Mouse (Mus musculus) lung, postnatal 4 days (tissue): Measurements from ENCODE around the gene Nxph3.

ENCODE experiments used
- DNase-seq, 2 experiments: peaks; one replicate each; pipeline ENCODE4 v3.0.0; 2021

Nxph3 gene

DNA sequence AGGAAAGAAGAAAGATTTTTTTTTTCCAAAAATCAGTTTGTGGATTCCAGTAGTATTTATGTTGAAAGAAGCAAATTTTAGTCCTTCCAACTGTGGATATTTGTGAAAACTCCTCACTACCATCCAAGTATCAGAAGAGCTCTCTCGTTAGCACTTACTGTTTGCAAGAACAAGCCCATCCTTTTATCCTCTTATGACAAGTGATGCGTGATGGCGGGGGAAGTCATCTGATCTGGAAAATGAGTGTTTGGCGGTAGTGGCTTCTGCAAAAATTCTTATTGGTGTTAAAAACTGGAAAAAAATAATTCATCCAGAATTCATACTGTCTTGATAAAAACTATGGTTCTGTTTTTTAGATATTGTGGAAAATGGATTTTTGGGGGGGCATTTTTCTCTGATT lies 22.1 kb downstream of the Nxph3 start:
- no peak for DNase-seq

DNA sequence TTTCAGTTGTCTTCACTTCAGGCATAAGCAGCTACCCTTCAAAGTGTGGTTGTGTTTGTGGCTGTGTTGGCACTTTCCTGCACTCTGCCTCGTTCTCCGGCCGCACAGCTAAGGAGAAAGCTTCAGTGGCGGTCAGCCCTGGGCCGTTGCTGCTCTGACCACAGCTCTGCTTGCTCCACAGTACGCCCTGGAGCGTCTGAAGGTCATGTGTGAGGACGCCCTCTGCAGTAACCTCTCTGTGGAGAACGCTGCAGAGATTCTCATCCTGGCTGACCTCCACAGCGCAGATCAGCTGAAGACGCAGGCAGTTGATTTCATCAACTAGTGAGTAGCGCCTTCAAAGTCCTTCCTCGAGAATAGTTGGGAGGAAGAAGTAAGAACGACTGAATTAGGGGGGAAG lies 24.3 kb downstream of the Nxph3 start:
- DNase-seq: no peak

DNA sequence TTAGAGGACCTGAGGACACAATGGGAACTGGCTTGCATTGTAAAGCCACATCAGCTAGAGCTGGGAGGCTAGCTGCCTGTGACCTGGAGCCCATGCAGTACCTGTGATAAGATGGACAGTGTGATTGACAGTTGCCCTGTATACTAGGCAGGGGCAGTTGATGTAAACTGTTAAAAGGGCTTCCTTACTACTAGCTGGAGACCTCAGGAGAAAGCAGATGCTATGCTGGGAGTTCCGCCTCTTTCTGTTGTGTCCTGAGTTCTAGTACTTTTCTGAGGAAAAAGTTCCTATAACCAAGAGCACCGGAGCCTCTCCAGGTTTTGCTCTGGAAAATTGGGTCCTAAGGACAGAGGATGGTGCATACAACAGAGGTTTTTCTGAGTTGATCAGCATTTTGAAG lies 27.1 kb downstream of the Nxph3 start:
- no peak for DNase-seq

GRCm38 (mm10) chr11:95485634-95486033 lies 28.7 kb downstream of the Nxph3 start:
- DNase-seq: no peak

- DNase-seq: no peak
These were observed 33.7 kb downstream of the Nxph3 start for GRCm38 (mm10) chr11:95480662-95481061.

- DNase-seq: no peak
These were observed 34.9 kb downstream of the Nxph3 start for GRCm38 (mm10) chr11:95479458-95479857.

- DNase-seq: no peak
These were observed 38.0 kb downstream of the Nxph3 start for GRCm38 (mm10) chr11:95476323-95476722.

DNA sequence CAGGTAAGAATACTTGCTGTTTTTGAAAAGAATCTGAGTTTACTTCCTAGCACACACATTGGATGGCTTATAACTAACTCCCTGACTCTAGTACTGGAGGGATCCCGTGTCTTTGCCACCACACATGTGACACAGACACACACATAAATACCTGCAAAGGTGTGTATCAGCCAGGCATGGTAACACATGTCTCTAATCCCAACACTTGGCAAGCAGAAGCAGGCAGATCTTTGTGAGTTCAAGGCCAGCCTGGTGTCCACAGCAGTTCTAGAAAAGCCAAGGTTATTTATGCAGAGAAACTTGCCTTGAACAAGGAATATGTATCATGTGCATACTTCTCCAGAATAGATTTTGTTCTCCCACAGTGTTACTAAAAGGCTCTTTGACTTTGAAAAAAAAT lies 40.9 kb downstream of the Nxph3 start:
- no peak for DNase-seq

DNA sequence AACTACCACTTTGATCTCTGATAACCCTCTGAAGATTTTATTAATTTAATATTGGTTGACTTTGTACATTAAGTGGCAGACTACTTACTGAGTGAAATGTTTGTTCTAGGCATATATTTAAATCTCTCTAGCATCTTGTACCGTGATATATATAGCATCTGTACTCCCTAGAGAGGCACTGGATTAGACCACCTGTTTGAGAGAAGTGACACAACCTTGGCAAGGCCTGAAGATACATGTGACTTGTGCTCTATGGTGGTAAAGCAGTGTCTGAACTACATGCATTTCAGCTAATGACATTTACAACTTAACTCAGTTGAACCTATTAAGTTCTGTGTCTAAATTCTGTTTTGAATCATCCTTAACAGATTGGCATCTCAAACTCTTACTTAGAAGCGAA lies 41.4 kb downstream of the Nxph3 start:
- no peak for DNase-seq

DNA sequence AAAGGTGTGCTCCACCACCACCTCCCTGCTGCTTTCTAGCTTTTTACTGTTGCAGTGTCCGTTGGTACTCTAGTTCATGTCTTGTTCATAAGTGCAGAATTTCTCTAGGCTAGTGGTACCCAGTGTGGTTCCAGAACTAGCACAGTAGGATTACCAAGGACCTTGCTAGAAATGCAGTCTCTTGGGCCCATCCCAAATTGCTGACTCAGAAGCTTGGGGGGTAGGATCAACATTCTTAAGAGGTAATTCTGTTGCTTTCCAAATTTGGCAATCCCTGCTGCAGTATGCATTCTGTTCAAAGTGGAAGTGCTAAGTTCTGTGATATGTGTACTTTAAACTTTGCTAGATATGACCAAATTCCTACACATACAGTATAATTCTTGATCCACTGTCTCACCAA lies 46.6 kb downstream of the Nxph3 start:
- DNase-seq: no peak

DNA sequence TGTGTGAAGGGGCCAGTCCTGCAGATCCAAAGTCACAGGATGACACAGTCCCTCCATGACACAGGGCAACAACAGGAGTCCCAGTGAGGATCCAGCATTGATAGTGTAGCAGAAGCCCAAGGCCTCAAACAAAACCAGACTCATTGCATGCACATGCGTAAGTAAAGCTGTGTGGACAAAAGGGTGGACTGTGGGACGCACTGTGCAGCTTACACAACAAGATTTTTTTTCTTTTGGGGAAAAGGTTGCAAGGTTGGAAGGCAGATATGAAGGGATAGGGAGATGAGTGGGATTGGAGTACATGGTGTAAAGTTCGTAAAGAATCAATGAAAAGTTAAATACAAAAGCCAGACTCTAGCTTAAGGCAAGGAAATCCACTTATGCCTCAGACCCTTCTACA lies 52.2 kb downstream of the Nxph3 start:
- DNase-seq: no peak

GRCm38 (mm10) chr11:95460872-95461271 lies 53.5 kb downstream of the Nxph3 start:
- no peak for DNase-seq
